Mouse (Mus musculus) layer of hippocampus, adult 18-20 months (tissue): Measurements from ENCODE around the gene 5430419D17Rik. TPM values are rescaled to one million over a fixed set of nuclear protein-coding genes. Genes with fewer than 3 reads are reported as not detected.

Source experiments
- DNase-seq, 2 experiments: peaks; one replicate each; pipeline ENCODE4 v3.0.0; 2022; ENCODE audit warnings: low spot score in 2 of 2
- long read RNA-seq: library from polyadenylated mRNA; stranded (forward); transcript quantifications from one replicate; pipeline ENCODE4 v2.0.0, GENCODE M21; 2021
- total RNA-seq, 2 experiments: library from RNA; stranded (reverse); gene quantifications; 2 replicates each; pipeline ENCODE4 v1.2.3; 2021

Gene 5430419D17Rik
- total RNA-seq, result not detected
- long read RNA-seq, result 0 reads

DNA sequence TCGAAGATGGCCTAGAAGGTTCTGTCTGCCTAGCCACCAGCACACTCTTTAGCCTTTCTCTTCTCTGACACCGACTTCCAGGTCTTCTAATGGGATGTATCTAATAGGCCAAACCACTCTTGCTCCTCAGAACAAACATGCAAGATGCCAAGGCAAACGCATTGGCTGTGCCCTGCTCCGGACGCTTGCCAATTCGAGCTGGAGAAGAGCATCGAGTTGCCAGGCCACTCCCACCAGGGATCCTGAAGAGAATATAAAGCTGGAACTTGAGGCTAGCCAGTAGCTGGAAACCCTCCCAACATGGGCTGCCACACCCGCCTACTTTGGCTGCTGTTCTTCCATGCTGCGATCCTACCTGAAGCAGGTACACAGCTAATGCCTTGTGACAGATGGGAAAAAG lies at the start of gene 5430419D17Rik:
Gene 5430419D17Rik (plus strand): TSS at position 282 of the 400 bp plus-strand sequence.
- DNase-seq, result no peak

DNA sequence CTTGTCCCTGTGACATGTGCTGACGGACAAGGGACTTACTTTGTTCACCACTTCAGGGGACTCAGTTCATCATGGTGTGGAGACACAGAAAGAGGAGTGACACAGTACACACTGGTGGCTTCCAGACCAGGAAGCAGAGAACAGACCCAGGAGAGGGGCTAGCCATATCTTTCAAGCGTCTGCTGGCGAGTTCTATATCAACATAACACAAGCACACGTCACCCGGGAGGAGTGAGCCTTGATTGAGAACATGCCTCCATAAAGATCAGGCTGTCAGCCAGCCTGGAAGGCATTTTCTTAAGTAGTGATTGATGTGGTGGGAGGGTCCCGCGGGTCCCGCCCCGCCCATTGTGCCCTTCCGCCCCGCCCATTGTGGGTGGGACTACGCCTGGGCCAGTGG lies 44.2 kb upstream of the 5430419D17Rik start:
- DNase-seq, result no peak

DNA sequence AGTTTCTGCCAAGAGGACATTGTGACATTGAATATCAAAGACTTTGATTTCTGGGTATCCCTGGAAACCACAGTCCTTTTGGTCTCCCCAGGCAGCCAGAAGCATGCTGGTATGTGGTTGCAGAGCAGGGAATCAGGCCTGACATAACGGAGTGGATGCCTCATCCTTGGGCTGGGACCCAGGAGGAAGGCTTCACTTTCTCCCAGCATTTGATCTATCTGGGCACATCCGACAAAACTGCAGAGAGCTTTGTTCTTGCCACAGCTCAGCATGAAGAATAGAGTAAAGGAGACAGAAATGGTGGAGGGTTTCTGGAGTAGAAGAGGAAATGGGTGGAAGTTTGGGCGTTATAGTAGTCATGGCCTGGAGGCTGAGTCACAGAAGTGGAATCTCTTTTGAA lies 41.0 kb upstream of the 5430419D17Rik start:
- DNase-seq, result no peak

DNA sequence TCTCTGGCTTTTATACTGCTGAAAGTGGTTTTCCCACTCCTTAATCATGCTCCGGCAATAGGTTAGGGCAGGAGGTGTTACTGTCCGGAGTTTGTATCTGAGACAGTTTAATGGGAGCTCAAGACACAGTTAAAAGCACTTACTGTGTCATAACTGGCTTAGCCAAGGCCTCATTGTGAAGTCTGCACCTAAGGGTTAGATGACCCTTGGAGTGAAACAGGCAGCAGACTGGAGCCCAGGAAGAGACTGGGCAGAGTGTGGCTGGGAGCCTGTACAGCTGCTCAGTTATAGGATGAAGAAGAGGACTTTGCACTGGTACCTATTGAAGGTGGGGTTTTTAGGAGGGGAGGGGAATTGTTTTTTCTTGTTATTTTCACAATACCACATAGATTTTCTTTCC lies 28.0 kb upstream of the 5430419D17Rik start, which contains the start of gene 4933402N03Rik:
Gene 4933402N03Rik (minus strand): TSS at position 101 of the 400 bp plus-strand sequence.
- DNase-seq, result no peak

DNA sequence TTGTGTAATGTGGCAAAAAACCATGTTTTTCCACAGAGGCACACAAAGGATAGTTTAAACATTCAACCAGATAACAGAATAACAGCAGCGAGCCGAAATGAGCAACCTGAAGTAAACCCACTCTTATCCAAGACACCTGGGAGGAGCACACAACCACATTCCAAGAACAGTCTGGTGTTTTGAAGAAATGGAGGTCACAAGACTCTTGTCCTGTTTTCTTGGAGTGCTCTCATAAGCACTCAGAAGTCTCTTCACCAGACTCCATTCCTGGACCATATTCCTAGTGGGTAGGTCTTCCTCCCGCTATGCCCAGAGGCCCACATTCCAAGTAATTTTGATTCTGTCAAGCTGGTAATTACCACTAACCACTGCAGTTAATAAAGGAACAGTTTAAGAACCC lies 24.0 kb upstream of the 5430419D17Rik start:
- DNase-seq, result no peak

DNA sequence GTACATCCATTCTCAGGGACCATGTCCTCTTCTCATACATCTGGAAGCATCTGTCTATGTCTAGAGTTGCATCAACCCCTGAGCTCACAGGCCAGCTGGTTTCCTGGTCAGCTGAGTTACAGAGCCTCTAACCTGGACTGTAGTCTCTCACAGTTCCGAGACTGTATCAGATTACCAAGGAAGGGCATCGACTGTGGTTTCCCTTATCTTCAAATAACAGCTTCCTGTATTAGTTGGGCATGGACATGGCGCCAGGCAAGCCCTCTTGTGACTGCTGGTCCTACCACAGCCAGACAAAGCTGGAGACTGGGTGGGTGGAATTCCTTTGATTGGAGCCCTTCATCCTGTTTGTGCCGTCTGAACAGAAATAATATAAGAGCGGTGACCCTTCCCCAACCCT lies 21.2 kb upstream of the 5430419D17Rik start:
- no peak for DNase-seq

DNA sequence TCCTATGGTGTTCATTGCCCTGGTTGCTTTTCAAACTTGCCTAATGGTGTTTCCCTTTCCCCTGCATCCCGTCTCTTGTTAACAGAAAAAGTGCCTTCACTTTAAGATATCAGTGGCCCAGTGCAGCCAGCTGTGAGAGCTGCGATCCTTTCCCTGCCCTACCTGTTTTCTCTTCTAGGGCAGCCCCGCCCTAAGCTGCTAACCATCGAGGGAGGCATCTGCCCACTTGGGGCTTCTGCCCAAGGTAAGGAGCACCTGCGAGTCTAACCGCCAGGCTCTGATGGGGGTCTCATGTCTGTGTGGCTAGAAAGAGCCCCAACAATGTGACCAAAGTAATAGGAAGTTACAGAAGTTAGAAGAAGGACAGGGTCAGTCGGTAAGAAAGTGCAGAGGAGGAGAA lies 12.0 kb upstream of the 5430419D17Rik start:
- no peak for DNase-seq

DNA sequence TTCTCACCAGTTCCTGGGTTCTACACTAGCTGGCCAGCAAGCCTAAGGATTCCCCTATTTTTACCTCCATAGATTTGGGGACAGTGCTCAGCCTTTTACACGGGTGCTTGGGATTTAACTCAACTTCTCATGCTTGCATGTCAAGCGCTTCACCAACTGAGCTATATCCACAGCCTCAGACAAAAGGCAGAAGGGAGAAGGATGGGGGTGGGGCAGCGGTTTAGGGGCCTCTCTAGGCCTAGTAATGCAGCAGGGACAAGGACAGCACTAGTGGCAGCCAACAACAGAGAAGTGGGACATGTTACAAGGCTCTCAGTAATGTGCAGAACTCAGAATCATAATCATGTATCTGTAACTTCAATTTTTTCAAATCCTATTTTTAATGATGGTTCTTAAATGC lies 6.4 kb upstream of the 5430419D17Rik start:
- no peak for DNase-seq

DNA sequence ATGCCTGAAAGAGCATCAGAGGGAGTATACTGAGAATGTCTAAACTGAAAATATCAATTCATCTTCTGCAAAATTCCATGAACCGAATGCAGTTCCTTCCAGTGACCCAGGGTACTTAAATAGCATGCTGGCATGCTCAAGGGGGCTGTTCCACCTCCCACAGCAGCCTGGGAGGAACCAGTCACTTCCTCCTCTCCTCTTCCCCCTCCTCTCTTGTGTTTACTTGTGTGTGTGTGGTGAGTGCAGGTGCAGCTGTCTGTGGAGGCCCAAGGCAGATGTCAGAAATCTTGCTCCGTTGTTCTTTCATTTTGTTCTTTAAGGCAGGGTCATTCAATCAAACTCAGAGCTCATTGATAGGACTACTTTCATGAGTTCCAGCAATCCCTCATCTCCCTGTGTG lies 5.1 kb upstream of the 5430419D17Rik start:
- no peak for DNase-seq

DNA sequence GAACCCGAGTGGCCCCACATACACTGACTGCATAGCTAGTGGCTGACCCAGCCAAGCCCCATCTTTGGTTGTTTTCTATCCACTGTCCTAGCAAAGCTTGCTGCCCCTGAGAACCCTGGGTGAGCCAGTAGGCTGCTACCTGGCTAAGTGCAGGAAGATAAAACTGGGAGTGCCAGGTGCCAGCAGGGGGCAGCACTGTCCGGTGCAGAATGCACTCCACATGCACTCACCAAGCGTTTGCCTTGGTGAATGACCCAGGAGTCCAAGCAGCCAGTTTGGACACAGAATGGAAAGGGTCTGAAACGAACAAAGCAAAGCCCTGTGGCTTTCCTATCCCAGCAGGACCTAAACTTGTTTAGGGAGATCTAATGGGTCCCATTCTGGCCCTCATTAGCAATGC lies 8.5 kb downstream of the 5430419D17Rik start:
- DNase-seq, result peak in 1 of 2 experiments; percentile 44

DNA sequence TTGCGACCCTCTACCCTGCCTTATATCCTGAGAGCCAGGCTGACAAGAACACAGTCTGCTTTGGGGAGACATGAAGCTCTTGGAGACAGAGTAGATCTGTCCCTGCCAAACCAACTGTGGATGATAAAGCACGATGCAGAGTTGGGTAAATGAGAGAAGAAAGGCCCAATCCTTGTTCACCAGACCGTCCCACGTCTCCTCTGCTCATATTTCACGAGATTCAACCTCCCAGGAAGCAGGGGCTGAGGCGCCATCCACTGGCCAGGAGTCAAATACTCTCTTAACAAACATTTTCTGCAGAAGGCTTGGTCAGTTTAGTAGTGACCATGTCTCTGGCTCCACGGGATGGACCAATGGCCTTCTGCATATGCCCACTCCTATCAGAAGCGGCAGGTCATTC lies 10.1 kb downstream of the 5430419D17Rik start:
- no peak for DNase-seq

DNA sequence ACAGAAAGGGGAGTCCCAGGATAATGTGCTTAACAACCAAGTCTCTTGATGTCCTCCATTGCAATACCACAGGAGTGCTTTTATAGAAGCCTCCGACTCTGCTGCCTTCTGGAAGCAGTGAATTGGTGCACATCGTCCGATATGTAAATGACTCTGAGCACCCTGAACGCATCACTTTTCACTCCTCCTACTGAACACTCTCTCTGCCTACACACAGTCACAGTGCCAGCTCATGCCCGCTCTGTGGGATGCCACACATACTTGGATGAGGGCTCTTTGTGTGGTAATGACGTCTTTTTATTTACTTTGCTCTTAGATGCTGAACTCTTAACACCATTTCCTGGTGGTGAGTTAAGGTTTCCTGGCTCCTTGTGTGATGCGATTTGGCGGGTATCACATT lies 12.8 kb downstream of the 5430419D17Rik start:
- peak; percentile 48 to 65 for DNase-seq

DNA sequence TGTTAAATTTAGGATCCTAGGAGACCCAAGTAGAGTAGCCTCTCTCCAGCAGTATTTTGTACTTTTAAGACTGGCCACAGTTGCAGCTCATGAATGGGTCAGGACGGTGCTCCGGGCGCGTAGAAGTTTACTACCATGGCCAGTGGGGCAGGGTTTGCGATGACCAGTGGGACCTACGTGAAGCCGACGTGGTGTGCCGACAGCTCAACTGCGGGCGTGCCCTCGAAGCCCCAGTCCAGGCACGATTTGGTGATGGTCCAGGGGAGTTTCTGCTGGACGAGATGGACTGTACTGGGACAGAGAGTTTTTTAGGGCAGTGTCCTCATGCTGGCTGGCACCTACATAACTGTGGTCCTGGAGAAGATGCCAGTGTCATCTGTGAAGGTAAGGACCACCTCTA lies 13.8 kb downstream of the 5430419D17Rik start:
- no peak for DNase-seq

DNA sequence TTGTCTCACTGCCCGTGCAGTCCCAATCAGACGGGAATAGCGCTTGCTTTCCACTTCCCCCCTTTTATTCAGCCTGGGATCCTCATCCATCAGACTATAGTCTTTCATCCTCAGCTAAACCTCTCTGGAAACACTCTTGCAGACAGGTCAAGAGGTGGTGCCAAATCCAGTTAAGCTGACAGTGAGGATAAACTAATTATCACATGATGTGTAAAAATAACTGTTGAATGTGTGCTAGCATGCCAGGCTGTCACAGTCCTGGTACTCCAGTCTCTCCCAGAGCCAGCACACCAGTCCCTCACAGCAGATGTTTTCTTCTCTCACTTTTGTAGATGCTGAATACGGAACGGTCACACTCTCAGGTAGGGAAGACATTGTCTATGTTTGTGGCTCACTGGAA lies 48.9 kb downstream of the 5430419D17Rik start:
- DNase-seq, result no peak

DNA sequence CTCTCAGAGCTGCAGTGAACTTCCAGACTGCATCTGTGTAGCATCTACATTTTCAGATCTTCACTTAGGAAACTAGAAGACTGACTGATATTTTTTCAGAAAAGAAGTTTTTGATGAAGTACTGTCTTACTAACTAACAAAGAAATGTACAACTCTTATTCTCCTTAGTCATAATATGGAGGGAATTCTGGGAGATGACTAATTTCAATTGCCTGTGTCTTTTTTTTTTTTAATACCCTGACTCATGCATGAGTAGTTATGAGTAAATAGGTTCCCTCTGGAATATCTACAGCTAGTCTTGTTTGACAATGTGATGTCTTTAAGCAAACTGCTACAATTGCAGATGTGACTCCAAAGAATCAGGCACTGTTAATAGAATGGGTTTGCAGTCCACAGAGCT lies 61.9 kb downstream of the 5430419D17Rik start:
- DNase-seq, result no peak

DNA sequence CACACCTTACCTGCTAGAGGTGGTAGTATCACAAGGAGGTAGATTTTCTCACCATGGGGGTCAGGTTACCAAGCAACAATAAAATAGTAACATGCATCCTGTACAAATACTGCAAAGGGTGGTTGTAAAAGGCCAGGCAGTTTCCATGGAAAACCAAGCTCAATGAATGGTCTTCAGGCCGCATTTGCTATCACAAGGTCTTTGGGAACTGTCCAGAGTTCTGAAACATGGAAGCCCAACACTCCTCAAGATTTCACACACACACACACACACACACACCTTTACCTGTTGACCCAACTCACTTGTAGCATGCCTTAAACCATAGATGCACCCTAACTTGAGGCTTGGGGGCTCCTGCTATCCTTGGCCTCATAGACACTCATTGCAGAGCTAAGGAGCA lies 70.8 kb downstream of the 5430419D17Rik start:
- DNase-seq, result no peak

DNA sequence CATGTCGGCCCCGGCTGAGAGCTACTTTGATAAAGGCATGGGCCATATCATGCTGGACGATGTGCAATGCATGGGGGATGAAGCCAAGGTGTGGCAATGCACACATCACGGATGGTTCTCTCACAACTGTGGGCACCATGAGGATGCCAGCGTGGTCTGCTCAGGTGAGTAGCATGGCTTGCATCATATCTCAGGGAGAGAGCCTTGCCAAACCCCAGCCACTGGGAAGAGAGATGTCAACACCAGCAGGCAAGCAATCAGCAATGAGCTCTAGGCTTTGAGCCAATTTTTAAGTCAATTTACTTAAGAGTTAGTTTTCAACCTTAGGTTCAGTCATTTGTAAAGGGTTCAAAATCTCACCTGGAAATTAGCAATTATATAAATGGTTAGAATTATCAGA lies 82.6 kb downstream of the 5430419D17Rik start:
- DNase-seq, result no peak

DNA sequence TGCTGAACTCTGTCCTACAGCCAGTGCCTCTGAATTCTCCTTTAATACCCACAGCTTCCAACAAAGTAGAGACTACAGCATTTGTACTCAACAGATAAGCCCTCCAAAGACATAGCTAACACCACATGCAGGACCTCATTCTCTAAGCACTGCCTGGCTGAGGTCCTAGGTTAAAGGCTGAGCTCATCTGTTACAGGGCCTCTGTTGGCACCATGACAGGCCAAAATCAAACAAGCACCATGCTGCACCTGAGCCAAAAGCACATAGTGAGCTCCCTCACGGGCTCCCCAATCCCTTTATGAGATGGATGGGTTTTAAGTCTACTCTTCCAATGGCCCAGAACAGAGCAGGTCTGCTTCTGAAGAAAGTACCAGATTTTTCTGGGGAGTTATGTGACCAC lies 83.1 kb downstream of the 5430419D17Rik start:
- no peak for DNase-seq

DNA sequence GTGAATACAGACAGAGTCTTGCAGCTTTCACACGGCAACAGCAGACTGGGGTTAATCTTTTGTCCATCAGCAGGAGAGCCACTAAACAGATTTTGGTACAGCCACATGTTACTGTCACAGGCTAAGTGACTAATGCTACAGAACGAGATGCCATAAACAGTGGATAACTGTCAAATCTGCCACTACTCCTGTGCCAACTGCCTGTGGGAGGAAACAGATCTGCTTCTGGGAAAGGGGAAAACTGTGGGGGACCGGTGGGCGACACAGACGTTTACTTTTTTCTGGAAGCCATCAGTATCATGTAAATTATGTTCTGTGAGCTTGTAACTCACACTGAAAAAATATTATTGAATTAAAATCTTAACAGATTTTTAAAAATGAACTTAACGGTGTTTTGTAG lies 86.7 kb downstream of the 5430419D17Rik start:
- peak; percentile 75 to 86 for DNase-seq

DNA sequence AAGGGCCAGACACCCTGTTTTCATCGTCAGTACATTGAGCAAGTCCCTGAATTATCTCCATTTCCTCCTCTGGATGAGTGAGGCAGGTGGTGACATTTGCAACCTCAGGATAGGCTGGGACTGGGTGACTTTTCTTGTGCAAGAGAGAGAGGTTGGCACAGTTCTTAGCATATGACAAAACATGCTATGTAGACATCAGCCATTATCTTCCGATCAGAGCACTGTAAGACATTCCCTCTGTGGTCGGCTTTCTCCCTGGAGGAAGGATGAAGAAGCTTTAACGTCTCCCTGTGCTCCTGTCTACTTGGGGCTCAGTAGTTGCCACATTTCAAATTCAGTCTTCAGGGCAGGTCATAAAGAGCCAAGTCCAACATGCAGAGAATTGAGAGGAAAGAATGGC lies 90.0 kb downstream of the 5430419D17Rik start:
- no peak for DNase-seq

DNA sequence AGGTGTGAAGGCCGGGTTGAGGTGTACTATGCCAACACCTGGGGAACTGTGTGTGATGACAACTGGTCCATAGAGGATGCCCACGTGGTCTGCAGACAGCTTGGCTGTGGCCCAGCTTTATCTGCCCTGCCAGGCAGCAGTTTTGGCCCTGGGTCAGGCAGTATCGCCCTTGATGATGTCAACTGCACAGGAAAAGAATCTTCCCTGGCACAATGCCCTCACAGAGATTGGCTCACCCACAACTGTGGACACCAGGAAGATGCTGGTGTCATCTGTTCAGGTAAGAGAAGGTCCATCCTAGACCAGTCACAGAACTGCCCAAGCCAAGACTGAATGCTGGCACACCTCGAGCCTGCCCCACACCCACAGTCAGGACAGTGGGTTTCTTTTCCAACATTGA lies 91.6 kb downstream of the 5430419D17Rik start:
- DNase-seq, result no peak

DNA sequence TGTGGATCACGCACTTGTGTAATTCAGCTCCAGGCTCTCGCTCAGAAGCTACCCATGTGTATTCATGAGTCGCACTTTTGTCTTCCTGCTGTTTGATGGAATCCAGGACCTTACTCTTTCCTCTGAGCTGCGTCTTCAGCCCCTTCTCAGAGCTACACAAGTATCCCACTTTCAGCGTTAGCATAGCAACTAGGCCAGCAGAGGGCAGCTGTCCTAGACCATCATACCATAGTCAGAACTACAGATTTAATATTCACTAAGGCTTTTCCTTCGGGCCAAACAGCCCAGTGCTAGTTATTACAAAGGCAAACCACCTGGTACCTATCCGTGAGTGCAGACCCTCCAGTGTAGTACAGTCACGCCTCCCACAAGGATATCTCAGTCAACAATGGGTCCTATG lies 122.9 kb downstream of the 5430419D17Rik start:
- DNase-seq, result no peak

DNA sequence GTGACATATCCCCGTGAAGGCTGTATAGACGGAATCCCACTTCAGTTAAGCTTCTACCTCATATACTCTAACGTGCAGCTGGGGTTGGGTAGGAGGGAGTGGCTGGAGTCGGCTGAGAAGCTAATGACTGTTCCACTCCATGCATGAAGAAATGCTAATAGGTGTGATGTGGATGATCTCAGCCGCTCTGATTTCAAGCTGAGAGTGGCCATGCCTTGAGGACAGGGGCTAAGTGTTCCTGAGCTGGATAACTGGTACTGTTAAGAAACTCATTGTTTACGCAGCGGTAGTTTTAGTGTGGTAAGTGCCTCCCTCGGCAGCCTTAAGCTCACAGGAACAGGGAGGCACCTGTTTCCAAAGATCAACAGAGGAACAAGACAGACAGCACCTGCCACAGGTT lies 129.1 kb downstream of the 5430419D17Rik start:
- DNase-seq, result no peak

DNA sequence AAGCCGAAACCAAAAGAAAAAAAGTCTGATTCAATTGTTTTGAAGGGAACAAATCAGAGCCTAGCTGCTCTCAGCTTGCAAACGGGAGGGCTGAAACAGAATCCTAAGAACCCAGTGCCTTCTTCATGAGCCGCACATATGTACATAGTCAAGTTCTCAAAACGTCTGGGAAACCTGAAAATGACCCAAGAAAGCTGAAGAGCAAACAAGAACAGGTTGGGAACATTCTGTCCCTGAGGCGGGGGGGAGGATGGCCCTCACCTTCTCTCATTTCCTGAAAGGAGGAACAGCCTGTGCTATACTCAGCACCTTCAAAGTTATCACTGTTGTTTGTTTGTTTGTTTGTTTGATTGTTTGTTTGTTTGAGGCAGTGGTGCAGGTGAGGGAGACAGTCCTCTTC lies 132.5 kb downstream of the 5430419D17Rik start:
- DNase-seq, result no peak
